Mouse (Mus musculus) forebrain, embryonic 10.5 days (tissue): ENCODE data around the gene Mpp6. TPM values are rescaled to one million over a fixed set of nuclear protein-coding genes. Genes with fewer than 3 reads are reported as not detected.

Experiments used
- DNase-seq: peaks from one replicate; pipeline ENCODE4 v3.0.0-alpha.2; 2017; ENCODE audit warnings: low spot score; ENCODE audit errors: extremely low spot score
- H3K27ac ChIP-seq: fragments of 300-500 bp; sonication (generic); 2 replicates; pipeline ENCODE4 v1.5.1; 2016; ENCODE audit warnings: mild to moderate bottlenecking
- H3K27me3 ChIP-seq: fragments of 300-500 bp; sonication (generic); 2 replicates; pipeline ENCODE4 v1.6.1; 2016; ENCODE audit warnings: mild to moderate bottlenecking; ENCODE audit not compliant: poor library complexity, severe bottlenecking
- H3K36me3 ChIP-seq: fragments of 300-500 bp; sonication (generic); replicated peaks from 2 replicates; pipeline ENCODE4 v1.6.1; 2016; ENCODE audit warnings: mild to moderate bottlenecking, moderate library complexity
- H3K4me1 ChIP-seq: fragments of 300-500 bp; sonication (generic); 2 replicates; pipeline ENCODE4 v1.6.1; 2016
- H3K4me3 ChIP-seq: fragments of 300-500 bp; sonication (generic); 2 replicates; pipeline ENCODE4 v1.5.1; 2016; ENCODE audit warnings: mild to moderate bottlenecking, moderate library complexity
- H3K9me3 ChIP-seq: fragments of 300-500 bp; sonication (generic); 2 replicates; pipeline ENCODE4 v1.6.1; 2016; ENCODE audit warnings: mild to moderate bottlenecking, moderate library complexity
- WGBS: fragments of 180-500 bp; shearing (Covaris S2); methylation state at CpG from one replicate; pipeline ENCODE4 v1.1.7; 2016; 5-methylcytosine and 5-hydroxymethylcytosine counted together
- polyA plus RNA-seq: library from polyadenylated mRNA; unstranded; fragments of >200 nt; fragmentation: Nextera tagmentation; extraction: Ambion mirVana; gene quantifications from 2 replicates; pipeline ENCODE4 v1.2.1, GENCODE M21; 2016

The Mpp6 gene
- polyA plus RNA-seq, 1 experiment from 2014 or later, result 73.6 TPM

- no peaks in the 10 kb centered on the region for H3K4me1 ChIP-seq
- no peak for DNase-seq
- no peak overlapping the region for H3K4me3 ChIP-seq
- H3K27me3 ChIP-seq, result no peaks in the 10 kb centered on the region
- no peaks in the 10 kb centered on the region for H3K9me3 ChIP-seq
- no peaks in the 10 kb centered on the region for H3K36me3 ChIP-seq
- H3K27ac ChIP-seq, result no peak overlapping the region
- WGBS, result 84% methylated on average over 4 of the region's 4 CpGs
Measured at GRCm38 (mm10) chr6:50244967-50245366, 134.9 kb downstream of the Mpp6 start.

DNA sequence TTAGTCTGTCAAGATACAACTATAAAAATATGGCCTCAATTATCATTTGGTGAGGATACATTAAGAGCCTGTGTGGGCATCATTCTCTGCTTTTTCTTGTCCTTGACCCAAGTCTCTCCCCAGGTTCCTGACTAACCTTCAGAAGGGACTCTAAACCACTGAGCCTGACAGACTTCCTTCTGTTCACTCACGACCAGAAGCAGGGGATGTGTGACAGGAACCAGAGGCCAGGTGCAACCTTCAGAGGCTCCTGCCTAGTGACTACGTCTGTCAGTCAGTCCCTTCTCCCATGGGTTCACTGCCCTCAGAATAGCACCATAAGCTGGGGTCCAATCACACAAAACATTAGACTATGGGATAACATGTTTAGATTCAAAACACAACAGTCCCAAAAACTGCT, 137.3 kb downstream of the Mpp6 start:
- H3K9me3 ChIP-seq, result no peaks in the 10 kb centered on the region
- H3K4me3 ChIP-seq, result no peak overlapping the region
- no peaks in the 10 kb centered on the region for H3K4me1 ChIP-seq
- H3K27me3 ChIP-seq, result no peaks in the 10 kb centered on the region
- WGBS, result 88% methylated on average over 2 of the region's 2 CpGs
- DNase-seq, result no peak
- no peaks in the 10 kb centered on the region for H3K36me3 ChIP-seq
- no peak overlapping the region for H3K27ac ChIP-seq

DNA sequence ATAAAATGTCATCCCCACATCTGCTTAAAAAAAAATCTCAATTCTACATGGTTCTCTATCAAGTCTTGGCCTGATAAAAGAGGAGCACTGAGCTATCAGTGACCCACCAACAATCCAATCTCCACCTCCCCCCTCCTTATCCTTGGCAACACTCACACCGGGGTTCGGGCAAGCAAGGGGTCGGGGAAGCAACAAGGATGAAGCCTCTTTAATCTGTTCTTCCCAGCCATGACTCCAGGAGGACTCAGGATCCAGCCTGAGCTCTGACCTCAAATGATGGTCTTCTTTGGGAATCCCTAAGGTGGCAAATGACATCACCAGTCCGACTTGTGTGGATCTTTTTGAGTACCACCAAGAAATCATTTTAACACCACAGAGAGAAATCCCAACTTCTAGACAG, 137.8 kb downstream of the Mpp6 start:
- no peaks in the 10 kb centered on the region for H3K27me3 ChIP-seq
- H3K4me1 ChIP-seq, result no peaks in the 10 kb centered on the region
- no peak overlapping the region for H3K27ac ChIP-seq
- no peaks in the 10 kb centered on the region for H3K9me3 ChIP-seq
- whole genome bisulfite sequencing, result 91% methylated on average over 4 of the region's 4 CpGs
- H3K4me3 ChIP-seq, result no peak overlapping the region
- H3K36me3 ChIP-seq, result no peaks in the 10 kb centered on the region
- no peak for DNase-seq

Other genes with a start within 250 kb of the Mpp6 start
- 57.2 and 59.1 TPM in 2 replicates for gene Gsdme, start 153.6 kb downstream of the Mpp6 start, polyA plus RNA-seq